Mouse (Mus musculus) midbrain, embryonic 16.5 days (tissue): ENCODE data around the gene Prss16. TPM values are rescaled to one million over a fixed set of nuclear protein-coding genes. Genes with fewer than 3 reads are reported as not detected.

Source experiments
- ATAC-seq: fragments of 200-750 bp; cut with Nextera tagmentation; 2 replicates; pipeline ENCODE4 v1.8.0; 2017; ENCODE audit warnings: moderate TSS enrichment
- H3K27ac ChIP-seq: fragments of 300-500 bp; sonication (generic); 2 replicates; pipeline ENCODE4 v1.5.1; 2014; ENCODE audit warnings: mild to moderate bottlenecking, low read length, mixed read lengths
- H3K27me3 ChIP-seq: fragments of 300-500 bp; sonication (generic); 2 replicates; pipeline ENCODE4 v1.6.1; 2014; ENCODE audit warnings: low read depth, low read length, mixed read lengths; ENCODE audit not compliant: control insufficient read depth, insufficient read depth
- H3K36me3 ChIP-seq: fragments of 300-500 bp; sonication (generic); 2 replicates; pipeline ENCODE4 v1.6.1; 2014; ENCODE audit warnings: mild to moderate bottlenecking, low read length, moderate library complexity, mixed read lengths; ENCODE audit not compliant: control insufficient read depth, insufficient read depth
- H3K4me1 ChIP-seq: fragments of 300-500 bp; sonication (generic); 2 replicates; pipeline ENCODE4 v1.6.1; 2014; ENCODE audit warnings: mild to moderate bottlenecking, low read length, mixed read lengths; ENCODE audit not compliant: control insufficient read depth, insufficient read depth
- H3K4me2 ChIP-seq: fragments of 300-500 bp; sonication (generic); 2 replicates; pipeline ENCODE4 v1.6.1; 2014; ENCODE audit warnings: mild to moderate bottlenecking, low read length, mixed read lengths
- H3K4me3 ChIP-seq: fragments of 300-500 bp; sonication (generic); 2 replicates; pipeline ENCODE4 v1.5.1; 2014; ENCODE audit warnings: low read depth, mild to moderate bottlenecking, low read length, moderate library complexity, mixed read lengths
- H3K9ac ChIP-seq: fragments of 300-500 bp; sonication (generic); 2 replicates; pipeline ENCODE4 v1.6.1; 2014; ENCODE audit warnings: low read depth, low read length, mixed read lengths
- H3K9me3 ChIP-seq: fragments of 300-500 bp; sonication (generic); replicated peaks from 2 replicates; pipeline ENCODE4 v1.6.1; 2014; ENCODE audit warnings: mild to moderate bottlenecking, low read length, mixed read lengths; ENCODE audit not compliant: control insufficient read depth, poor library complexity, severe bottlenecking
- WGBS: fragments of 180-500 bp; shearing (Covaris S2); extraction: QIAGEN DNeasy Blood & Tissue Kit; methylation state at CpG from one replicate; pipeline ENCODE4 v1.1.7; 2014; 5-methylcytosine and 5-hydroxymethylcytosine counted together
- polyA plus RNA-seq: library from polyadenylated mRNA; unstranded; fragments of >200 nt; fragmentation: Nextera tagmentation; extraction: Ambion mirVana; gene quantifications from 2 replicates; pipeline ENCODE4 v1.2.1, GENCODE M21; 2015

Prss16 gene
- not detected in 2 replicates for polyA plus RNA-seq

- Histone ChIP-seq H3K36me3 (no peaks in the 10 kb centered on the region), H3K4me3 (no peak within 1 kb of the TSS), H3K4me1 (peaks cover 8% of the 10 kb centered on the region), H3K9ac (no peak within 1 kb of the TSS), H3K27me3 (peaks cover 80% of the 10 kb centered on the region), H3K4me2 (no peak within 1 kb of the TSS), H3K27ac (no peak within 1 kb of the TSS), H3K9me3 (no peaks in the 10 kb centered on the region)
- 40% methylated on average over 6 of the region's 7 CpGs for WGBS
- no peak for ATAC-seq
Measured at GRCm38 (mm10) chr13:22009642-22010041, at the start of gene Prss16. Gene Prss16, minus strand, starts transcription at chr13:22009742.

- WGBS = 100% methylated on average over 1 of the region's 1 CpGs
- no peak for ATAC-seq
Measured at GRCm38 (mm10) chr13:22053754-22054153, 44.2 kb upstream of the Prss16 start.

GRCm38 (mm10) chr13:22051523-22051859 lies 41.9 kb upstream of the Prss16 start:
- ATAC-seq = peak; percentile 54
- WGBS = 16% methylated on average over 5 of the region's 5 CpGs
- Histone ChIP-seq H3K9ac (peak overlapping the region; percentile 79), H3K36me3 (no peaks in the 10 kb centered on the region), H3K27me3 (no peaks in the 10 kb centered on the region), H3K4me3 (peak overlapping the region; percentile 53), H3K9me3 (no peaks in the 10 kb centered on the region), H3K4me1 (no peaks in the 10 kb centered on the region; the same call in 1 of the 2 replicates), H3K27ac (peak overlapping the region; percentile 92), H3K4me2 (peak overlapping the region; percentile 68)

More at GRCm38 (mm10) chr13:22053754-22054153, 44.2 kb upstream of the Prss16 start:
- no peak overlapping the region for H3K4me3 ChIP-seq
- H3K9ac ChIP-seq = no peak overlapping the region
- H3K4me1 ChIP-seq = no peaks in the 10 kb centered on the region; the same call in 1 of the 2 replicates
- H3K27ac ChIP-seq = no peak overlapping the region
- no peaks in the 10 kb centered on the region for H3K27me3 ChIP-seq
- no peaks in the 10 kb centered on the region for H3K36me3 ChIP-seq
- H3K4me2 ChIP-seq = no peak overlapping the region
- H3K9me3 ChIP-seq = no peaks in the 10 kb centered on the region

- WGBS = under 1% methylated on average over 52 of the region's 52 CpGs
- Histone ChIP-seq H3K4me3 (peak overlapping the region; percentile 53), H3K9ac (peak overlapping the region; percentile 79), H3K4me2 (peak overlapping the region; percentile 68), H3K9me3 (no peaks in the 10 kb centered on the region), H3K27me3 (no peaks in the 10 kb centered on the region), H3K27ac (peak overlapping the region; percentile 92), H3K36me3 (no peaks in the 10 kb centered on the region), H3K4me1 (no peaks in the 10 kb centered on the region; the same call in 1 of the 2 replicates)
- peak; percentile 96 for ATAC-seq
Measured at GRCm38 (mm10) chr13:22050591-22051522, 41.3 kb upstream of the Prss16 start.

GRCm38 (mm10) chr13:22049737-22050440 lies 40.3 kb upstream of the Prss16 start:
- WGBS = 1% methylated on average over 14 of the region's 14 CpGs
- H3K4me2 ChIP-seq = peak overlapping the region; percentile 68
- peak overlapping the region; percentile 92 for H3K27ac ChIP-seq
- H3K4me3 ChIP-seq = peak overlapping the region; percentile 53
- H3K9ac ChIP-seq = peak overlapping the region; percentile 79
- no peaks in the 10 kb centered on the region for H3K27me3 ChIP-seq
- ATAC-seq = peak; percentile 65
- no peaks in the 10 kb centered on the region; the same call in 1 of the 2 replicates for H3K4me1 ChIP-seq
- H3K9me3 ChIP-seq = no peaks in the 10 kb centered on the region
- H3K36me3 ChIP-seq = no peaks in the 10 kb centered on the region

- H3K9me3 ChIP-seq = no peaks in the 10 kb centered on the region
- no peaks in the 10 kb centered on the region for H3K27me3 ChIP-seq
- 89% methylated on average over 2 of the region's 2 CpGs for WGBS
- no peak overlapping the region for H3K4me3 ChIP-seq
- no peak for ATAC-seq
- H3K4me2 ChIP-seq = no peak overlapping the region
- peaks cover 3% of the 10 kb centered on the region for H3K4me1 ChIP-seq
- H3K36me3 ChIP-seq = no peaks in the 10 kb centered on the region
- H3K27ac ChIP-seq = no peak overlapping the region
- H3K9ac ChIP-seq = no peak overlapping the region
Measured at GRCm38 (mm10) chr13:22049041-22049440, 39.5 kb upstream of the Prss16 start.

- no peak overlapping the region for H3K27ac ChIP-seq
- H3K9me3 ChIP-seq = no peaks in the 10 kb centered on the region
- ATAC-seq = no peak
- H3K36me3 ChIP-seq = no peaks in the 10 kb centered on the region
- H3K27me3 ChIP-seq = no peaks in the 10 kb centered on the region
- H3K4me1 ChIP-seq = peaks cover 22% of the 10 kb centered on the region
- H3K4me2 ChIP-seq = no peak overlapping the region
- no peak overlapping the region for H3K4me3 ChIP-seq
- WGBS = 63% methylated on average over 2 of the region's 2 CpGs
- H3K9ac ChIP-seq = no peak overlapping the region
Measured at GRCm38 (mm10) chr13:22045311-22045710, 35.8 kb upstream of the Prss16 start.

GRCm38 (mm10) chr13:22044432-22045155 lies 35.1 kb upstream of the Prss16 start:
- 89% methylated on average over 6 of the region's 6 CpGs for WGBS
- no peak overlapping the region; the same call in 1 of the 2 replicates for H3K4me2 ChIP-seq
- no peak overlapping the region for H3K9ac ChIP-seq
- no peak overlapping the region for H3K4me3 ChIP-seq
- peaks cover 27% of the 10 kb centered on the region for H3K4me1 ChIP-seq
- no peak for ATAC-seq
- H3K27me3 ChIP-seq = no peaks in the 10 kb centered on the region
- H3K36me3 ChIP-seq = no peaks in the 10 kb centered on the region
- no peaks in the 10 kb centered on the region for H3K9me3 ChIP-seq
- H3K27ac ChIP-seq = no peak overlapping the region
